Mouse (Mus musculus) right cerebral cortex, postnatal 36 days (tissue): ENCODE data around the gene Zfp367.

Experiments
- DNase-seq, 2 experiments: peaks; one replicate each; pipeline ENCODE4 v3.0.0; 2022; ENCODE audit warnings: low spot score in 2 of 2, mixed read lengths in 1 of 2

Zfp367 gene

DNA sequence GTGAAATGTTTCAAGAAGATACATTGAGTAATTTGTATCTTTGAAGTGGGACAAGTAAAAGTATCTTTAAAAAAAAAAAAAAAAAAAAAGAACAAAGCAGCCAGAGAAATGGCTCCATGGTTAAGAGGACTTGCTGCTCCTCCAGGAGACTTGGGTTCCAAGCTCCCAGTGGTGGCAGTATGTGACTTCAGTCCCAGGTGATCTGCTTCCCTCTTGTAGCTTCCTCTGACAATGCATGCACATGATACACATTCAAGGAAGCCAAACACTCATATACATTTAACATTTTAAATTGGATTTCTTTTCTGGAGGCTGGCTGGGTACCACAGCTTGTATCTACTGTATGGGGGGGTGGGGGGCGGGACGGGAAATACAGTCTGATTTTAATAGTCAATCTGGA, 1.6 kb upstream of the Zfp367 start:
- DNase-seq = no peak

GRCm38 (mm10) chr13:64153751-64154267, 807 bp upstream of the Zfp367 start:
- no peak for DNase-seq

GRCm38 (mm10) chr13:64152671-64153082, 325 bp downstream of the Zfp367 start:
- DNase-seq = peak; percentile 44 to 60

- DNase-seq = peak; percentile 65 to 72
Observed at GRCm38 (mm10) chr13:64152241-64152669, 747 bp downstream of the Zfp367 start.

DNA sequence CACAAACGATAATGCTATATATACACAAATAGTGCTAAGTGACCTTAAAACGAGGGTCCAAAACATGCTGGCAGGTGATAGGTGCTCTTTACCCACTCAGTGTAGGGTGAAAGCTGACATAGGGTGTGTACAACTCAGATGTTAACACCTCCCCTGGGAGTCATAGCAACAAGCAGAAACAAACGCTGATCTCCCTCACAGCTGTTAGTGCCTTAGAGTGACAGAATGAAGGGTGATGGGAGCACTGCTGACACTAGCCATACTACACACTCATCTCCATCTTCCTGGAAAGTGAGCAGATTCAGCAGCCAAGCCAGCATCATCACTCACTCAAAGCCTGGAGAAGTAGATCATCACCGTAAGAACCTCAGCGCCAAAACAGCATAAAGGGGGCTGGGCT, 2.9 kb downstream of the Zfp367 start:
- DNase-seq = no peak

- peak in 1 of 2 experiments; percentile 9 for DNase-seq
Observed at GRCm38 (mm10) chr13:64129616-64130375, 23.2 kb downstream of the Zfp367 start.

DNA sequence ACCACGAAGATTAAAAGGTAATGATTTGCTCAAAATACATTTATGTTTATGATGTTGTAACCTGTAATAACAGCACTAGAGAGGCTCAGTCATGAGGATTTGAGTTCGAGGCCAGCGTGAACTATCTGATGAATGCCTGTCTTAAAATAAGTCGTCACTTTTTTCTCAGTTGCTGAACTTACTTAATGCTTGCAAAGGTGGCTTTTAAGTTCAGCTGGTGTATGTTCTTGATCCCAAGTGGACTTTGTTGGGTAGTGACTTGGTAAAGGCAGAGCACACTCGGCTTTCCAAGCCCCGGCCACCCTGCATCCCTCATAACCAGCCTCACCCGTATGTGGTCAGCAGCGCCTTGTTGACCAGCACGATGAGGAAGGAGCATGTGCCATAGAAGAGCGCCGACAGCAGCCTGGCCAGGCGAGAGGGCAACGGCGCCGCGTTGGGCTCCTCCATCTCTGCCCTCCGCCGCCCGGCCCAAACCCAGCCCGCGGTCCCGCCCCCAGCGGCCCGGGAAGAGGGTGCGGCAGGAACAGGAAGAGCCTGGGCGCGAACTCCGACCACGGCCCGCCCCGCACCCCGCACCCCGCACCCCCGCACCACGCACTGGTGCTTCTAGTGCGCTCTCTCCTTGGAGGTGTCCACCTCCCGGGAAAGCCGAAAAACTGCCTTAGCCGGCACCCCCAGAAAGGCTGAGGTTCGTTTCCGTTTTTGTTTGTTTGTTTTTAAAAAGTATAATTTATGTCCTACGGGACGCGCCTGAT, 24.0 kb downstream of the Zfp367 start, which contains the start of gene Slc35d2:
Slc35d2 (minus strand) TSS at position 511 of the 758 bp plus-strand sequence.
- no peak for DNase-seq

- DNase-seq = no peak
Observed at GRCm38 (mm10) chr13:64126316-64126715, 26.7 kb downstream of the Zfp367 start.

DNA sequence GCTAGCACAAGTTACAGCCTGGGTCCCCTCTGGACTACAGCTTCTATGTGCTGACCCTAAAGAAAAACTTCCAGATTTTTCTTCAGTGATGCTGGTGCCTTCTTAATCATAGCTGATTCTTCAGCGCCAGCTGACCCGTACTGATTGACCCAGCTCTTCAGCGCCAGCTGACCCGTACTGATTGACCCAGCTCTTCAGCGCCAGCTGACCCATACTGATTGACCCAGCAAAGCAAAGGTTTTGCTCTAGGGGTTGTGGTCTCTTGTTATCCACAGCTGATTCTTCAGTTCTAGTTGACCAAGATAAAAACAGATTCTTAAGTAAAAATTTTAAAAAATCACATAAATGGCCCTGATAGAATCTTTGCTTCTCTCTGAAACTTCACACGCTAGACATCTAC, 28.1 kb downstream of the Zfp367 start:
- no peak for DNase-seq

DNA sequence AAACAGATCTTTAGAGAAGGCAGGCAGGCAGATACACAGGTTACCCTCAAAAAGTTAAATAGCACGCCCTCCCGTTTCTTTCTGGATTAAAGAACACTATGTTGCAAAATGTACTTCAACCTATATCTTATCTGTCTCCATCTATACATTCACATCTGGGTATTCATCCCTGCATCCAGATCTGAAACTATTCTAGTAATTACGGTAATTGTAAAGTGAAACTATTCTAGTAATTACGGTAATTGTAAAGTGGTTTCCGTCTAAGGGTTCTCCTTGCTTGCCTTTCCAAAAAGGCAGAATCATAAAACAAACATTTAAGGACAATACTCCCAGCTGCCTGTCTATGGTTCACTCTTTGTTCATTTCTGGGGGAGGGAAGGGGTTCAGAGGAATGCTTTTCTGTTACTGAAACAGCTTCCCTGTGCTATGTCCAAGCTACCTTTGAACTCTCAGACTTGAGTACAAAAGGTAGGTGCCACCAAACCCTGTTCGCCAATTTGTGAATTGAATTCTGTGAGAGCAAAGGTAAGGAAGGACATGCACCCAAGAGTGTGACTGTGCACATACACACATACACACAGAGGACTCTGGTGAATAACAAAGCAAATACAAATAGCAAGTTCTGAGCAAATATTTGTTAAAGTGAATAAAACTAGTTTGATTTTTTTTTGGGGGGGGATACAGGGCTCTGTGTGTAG, 29.4 kb downstream of the Zfp367 start:
- DNase-seq = no peak

- no peak for DNase-seq
Observed at GRCm38 (mm10) chr13:64120760-64121159, 32.2 kb downstream of the Zfp367 start.

DNA sequence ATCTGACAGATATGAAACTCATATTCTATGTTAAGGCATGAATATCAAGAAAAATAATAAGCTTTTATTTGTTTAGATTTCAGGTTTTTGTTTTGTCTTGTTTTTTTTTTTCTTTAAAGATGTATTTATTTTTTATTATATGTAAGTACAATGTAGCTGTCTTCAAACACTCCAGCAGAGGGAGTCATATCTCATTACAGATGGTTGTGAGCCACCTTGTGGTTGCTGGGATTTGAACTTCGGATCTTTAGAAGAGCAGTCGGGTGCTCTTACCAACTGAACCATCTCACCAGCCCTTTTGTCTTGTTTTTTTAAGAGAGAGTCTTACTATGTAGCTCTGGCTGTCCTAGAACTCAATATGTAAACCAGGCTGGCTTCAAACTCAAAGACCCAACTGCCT, 35.6 kb downstream of the Zfp367 start:
- no peak for DNase-seq

- DNase-seq = no peak
Observed at GRCm38 (mm10) chr13:64110421-64110820, 42.6 kb downstream of the Zfp367 start.

GRCm38 (mm10) chr13:64108381-64108850, 44.6 kb downstream of the Zfp367 start:
- DNase-seq = no peak

DNA sequence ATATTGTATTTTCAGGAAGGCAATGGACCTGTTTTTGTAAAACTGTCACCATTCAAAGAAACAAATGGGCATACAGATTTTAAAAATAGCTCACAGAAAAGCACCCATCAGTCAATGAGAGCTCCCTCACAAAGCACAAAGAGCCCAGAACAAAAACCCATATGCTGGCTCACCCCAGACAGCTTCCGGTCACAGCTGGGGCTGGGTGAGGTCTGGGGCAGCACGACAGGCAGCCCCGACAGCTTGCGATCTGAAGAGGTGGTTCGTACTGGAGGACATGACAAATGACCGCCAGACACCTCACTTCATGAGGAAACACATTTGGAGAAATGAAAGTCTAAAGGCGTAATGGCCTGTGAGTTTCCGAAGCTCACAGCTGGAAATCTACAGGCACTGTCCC, 45.5 kb downstream of the Zfp367 start:
- DNase-seq = no peak

GRCm38 (mm10) chr13:64107105-64107504, 45.9 kb downstream of the Zfp367 start:
- no peak for DNase-seq

DNA sequence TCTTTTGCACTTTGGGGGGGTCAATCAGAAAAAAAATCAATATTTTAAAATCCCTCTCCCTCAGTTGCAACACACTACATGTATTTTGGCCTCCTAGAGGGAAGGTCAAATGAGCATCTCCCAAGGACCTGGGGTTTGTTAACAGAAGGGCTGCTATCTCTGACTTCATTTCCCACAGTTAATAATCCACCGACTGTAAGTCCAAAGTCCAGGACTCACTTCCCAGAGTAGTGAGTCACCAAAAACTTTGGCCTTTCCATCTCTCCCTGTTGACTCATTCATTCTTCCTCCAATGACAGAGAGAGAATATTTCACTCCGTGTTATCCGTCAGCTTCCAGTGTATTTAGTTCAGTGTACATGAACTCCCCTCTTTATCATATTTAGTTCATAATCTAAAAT, 47.3 kb downstream of the Zfp367 start:
- DNase-seq = no peak

DNA sequence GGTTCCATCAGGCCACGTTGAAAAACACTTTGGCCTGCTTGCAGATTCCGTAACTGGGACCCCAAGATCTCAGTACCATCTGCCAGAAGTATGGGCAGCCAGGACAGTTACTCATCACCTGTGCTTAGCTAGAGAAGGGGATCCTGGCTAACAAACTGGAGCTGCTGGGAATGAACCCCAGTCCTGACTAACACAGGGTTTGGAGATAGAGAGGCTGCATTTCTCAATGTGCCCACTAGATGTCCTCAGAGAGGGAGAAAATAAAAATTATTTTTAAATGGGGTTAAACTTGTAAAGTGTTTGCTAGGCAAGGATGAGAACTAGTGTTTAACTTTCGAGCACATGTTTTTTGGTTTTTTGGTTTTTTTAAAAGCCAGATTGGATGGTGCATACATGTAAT, 52.8 kb downstream of the Zfp367 start:
- no peak for DNase-seq

- no peak for DNase-seq
Observed at GRCm38 (mm10) chr13:64098992-64099391, 54.0 kb downstream of the Zfp367 start.

DNA sequence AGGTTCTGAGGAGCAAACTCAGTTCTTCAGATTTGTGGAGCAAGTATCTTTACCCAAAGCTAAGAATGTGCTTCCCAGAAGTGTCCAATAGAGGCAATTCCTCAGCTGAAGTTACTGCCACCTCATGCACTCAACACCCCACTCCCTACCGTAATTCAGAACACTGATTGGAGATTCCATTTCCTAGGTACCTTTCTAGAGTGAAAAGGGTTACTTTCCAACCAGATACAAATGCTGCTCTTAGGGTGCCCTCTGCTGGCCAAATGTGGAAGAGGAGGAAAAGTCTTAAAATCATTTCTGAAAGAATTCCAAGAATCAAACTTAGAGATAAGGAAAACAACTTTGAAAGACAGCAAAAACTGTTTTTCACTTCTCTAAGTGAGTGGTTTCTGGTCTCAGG, 59.7 kb downstream of the Zfp367 start:
- peak; percentile 12 to 23 for DNase-seq

- no peak for DNase-seq
Observed at GRCm38 (mm10) chr13:64092752-64093151, 60.2 kb downstream of the Zfp367 start.

GRCm38 (mm10) chr13:64092141-64092540, 60.9 kb downstream of the Zfp367 start:
- DNase-seq = no peak
